Mouse (Mus musculus) heart, embryonic 12.5 days (tissue): ENCODE results near the gene Itga6. TPM values are rescaled to one million over a fixed set of nuclear protein-coding genes. Genes with fewer than 3 reads are reported as not detected.
"Not testable (repeated sequence)": the region's sequence is repeated elsewhere in the genome, so short reads cannot be mapped to it uniquely, and the experiment has no call there.

Source experiments
- ATAC-seq: fragments of 200-750 bp; cut with Nextera tagmentation; 2 replicates; pipeline ENCODE4 v1.8.0; 2017; ENCODE audit warnings: moderate TSS enrichment, moderate library complexity; ENCODE audit not compliant: insufficient number of reproducible peaks, low FRiP score
- H3K27ac ChIP-seq: fragments of 300-500 bp; sonication (generic); 2 replicates; pipeline ENCODE4 v1.5.1; 2016; ENCODE audit warnings: mild to moderate bottlenecking, moderate library complexity; ENCODE audit not compliant: poor library complexity, severe bottlenecking
- H3K27me3 ChIP-seq: fragments of 300-500 bp; sonication (generic); replicated peaks from 2 replicates; pipeline ENCODE4 v1.6.1; 2016; ENCODE audit warnings: mild to moderate bottlenecking, moderate library complexity
- H3K36me3 ChIP-seq: fragments of 300-500 bp; sonication (generic); 2 replicates; pipeline ENCODE4 v1.6.1; 2016; ENCODE audit warnings: mild to moderate bottlenecking, moderate library complexity
- H3K4me1 ChIP-seq: fragments of 300-500 bp; sonication (generic); replicated peaks from 2 replicates; pipeline ENCODE4 v1.6.1; 2016; ENCODE audit warnings: mild to moderate bottlenecking
- H3K4me2 ChIP-seq: fragments of 300-500 bp; sonication (generic); 2 replicates; pipeline ENCODE4 v1.6.1; 2016; ENCODE audit warnings: mild to moderate bottlenecking, moderate library complexity
- H3K4me3 ChIP-seq: fragments of 300-500 bp; sonication (generic); 2 replicates; pipeline ENCODE4 v1.5.1; 2016; ENCODE audit warnings: mild to moderate bottlenecking
- H3K9ac ChIP-seq: fragments of 300-500 bp; sonication (generic); 2 replicates; pipeline ENCODE4 v1.6.1; 2016; ENCODE audit warnings: mild to moderate bottlenecking, moderate library complexity
- H3K9me3 ChIP-seq: fragments of 300-500 bp; sonication (generic); replicated peaks from 2 replicates; pipeline ENCODE4 v1.6.1; 2016; ENCODE audit warnings: mild to moderate bottlenecking, moderate library complexity
- WGBS: fragments of 180-500 bp; shearing (Covaris S2); methylation state at CpG from one replicate; pipeline ENCODE4 v1.1.7; 2016; 5-methylcytosine and 5-hydroxymethylcytosine counted together
- polyA plus RNA-seq: library from polyadenylated mRNA; unstranded; fragments of >200 nt; fragmentation: Nextera tagmentation; extraction: Ambion mirVana; gene quantifications from 2 replicates; pipeline ENCODE4 v1.2.1, GENCODE M21; 2016

The Itga6 gene
- polyA plus RNA-seq, 1 experiment from 2014 or later = 115 TPM

DNA sequence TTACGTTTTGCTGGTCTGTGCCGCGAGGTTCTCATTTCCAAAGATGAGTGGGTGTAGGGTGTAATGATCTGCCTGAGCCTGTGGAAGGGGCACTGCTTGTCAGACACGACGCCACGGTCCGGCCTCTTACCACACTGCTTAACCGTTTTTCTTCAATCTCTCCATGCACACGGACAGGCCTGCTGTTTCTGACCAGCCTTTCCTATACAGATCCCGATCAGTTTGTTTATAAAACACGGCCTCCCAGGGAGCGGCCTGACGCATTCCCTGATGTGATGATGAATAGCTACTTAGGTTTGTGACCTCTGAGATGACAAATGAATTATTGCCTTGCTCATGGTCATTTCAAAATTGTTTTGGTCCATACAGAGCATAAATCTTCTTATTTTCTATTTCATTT is 78.7 kb downstream of the Itga6 start:
- Histone ChIP-seq H3K4me3 (no peak overlapping the region), H3K4me1 (peaks cover 5% of the 10 kb centered on the region; the same call in 1 of the 2 replicates), H3K27ac (no peak overlapping the region), H3K9me3 (no peaks in the 10 kb centered on the region), H3K4me2 (no peak overlapping the region), H3K27me3 (no peaks in the 10 kb centered on the region), H3K36me3 (peaks cover 38% of the 10 kb centered on the region), H3K9ac (no peak overlapping the region)
- 74% methylated on average over 13 of the region's 13 CpGs for WGBS
- no peak for ATAC-seq

DNA sequence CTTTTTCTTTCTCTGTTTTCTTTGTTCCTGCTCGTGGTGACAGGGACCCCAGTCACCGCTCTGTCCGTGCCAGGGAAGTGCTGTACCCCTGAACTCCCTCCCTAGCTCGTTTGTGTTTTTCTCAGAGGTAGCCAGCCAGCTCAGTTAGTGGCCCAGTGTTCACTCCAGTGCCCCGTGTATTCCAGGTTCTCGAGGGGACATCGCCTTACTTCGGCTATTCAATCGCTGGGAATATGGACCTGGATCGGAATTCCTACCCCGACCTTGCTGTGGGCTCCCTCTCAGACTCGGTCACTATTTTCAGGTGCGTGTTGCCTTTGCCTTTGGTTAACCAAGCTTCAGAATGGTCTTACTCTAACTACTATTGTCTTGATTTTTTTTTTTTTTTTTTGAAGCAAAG is 82.3 kb downstream of the Itga6 start:
- Histone ChIP-seq H3K4me2 (no peak overlapping the region), H3K27ac (no peak overlapping the region), H3K9ac (no peak overlapping the region), H3K27me3 (no peaks in the 10 kb centered on the region), H3K4me3 (no peak overlapping the region), H3K36me3 (peaks cover 35% of the 10 kb centered on the region), H3K4me1 (peaks cover 8% of the 10 kb centered on the region), H3K9me3 (no peaks in the 10 kb centered on the region)
- no peak for ATAC-seq
- WGBS = 80% methylated on average over 13 of the region's 13 CpGs

DNA sequence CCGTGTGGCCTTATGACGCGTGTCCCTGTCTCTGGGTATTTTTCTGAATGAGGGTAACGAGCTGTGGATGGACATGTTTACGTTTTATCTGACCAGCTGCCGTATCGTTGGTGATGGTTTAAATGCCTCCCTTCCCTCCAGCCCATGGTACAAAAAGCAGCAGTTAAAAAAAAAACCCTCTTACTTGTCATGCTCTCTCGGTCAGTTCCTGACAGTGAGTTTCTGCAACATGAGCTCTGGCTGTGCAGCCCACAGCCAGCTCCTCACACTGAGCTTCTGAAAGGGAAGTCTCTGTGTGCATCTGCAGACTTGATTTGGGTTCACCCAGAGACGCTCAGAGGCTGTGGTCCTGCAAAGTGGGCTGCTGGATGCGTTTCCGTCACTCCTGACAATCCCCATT is 83.5 kb downstream of the Itga6 start:
- Histone ChIP-seq H3K27ac (no peak overlapping the region), H3K27me3 (no peaks in the 10 kb centered on the region), H3K4me3 (no peak overlapping the region), H3K9me3 (no peaks in the 10 kb centered on the region), H3K4me1 (peaks cover 6% of the 10 kb centered on the region), H3K36me3 (peaks cover 37% of the 10 kb centered on the region), H3K4me2 (no peak overlapping the region), H3K9ac (no peak overlapping the region)
- ATAC-seq = no peak
- 64% methylated on average over 11 of the region's 11 CpGs for WGBS

DNA sequence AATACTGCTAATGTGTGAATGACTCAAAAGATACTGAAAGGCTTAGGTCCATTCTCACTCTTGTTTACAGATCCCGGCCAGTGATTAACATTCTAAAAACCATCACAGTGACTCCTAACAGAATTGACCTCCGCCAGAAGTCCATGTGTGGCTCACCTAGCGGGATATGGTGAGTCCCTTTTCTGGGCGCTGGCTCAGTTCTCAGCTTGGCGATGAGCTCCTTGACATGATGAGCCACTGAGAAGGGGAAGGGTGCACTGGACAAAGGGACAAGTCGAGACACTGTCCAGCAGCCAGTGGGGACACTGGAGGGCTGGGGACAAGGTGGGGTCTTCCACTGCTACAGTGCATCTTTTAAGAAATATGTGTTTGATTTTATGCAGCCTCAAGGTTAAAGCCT is 88.2 kb downstream of the Itga6 start:
- Histone ChIP-seq H3K4me2 (no peak overlapping the region), H3K4me3 (no peak overlapping the region), H3K9me3 (no peaks in the 10 kb centered on the region), H3K36me3 (peaks cover 61% of the 10 kb centered on the region), H3K27me3 (no peaks in the 10 kb centered on the region), H3K4me1 (peaks cover 17% of the 10 kb centered on the region), H3K27ac (no peak overlapping the region), H3K9ac (no peak overlapping the region)
- ATAC-seq = no peak
- WGBS = 76% methylated on average over 6 of the region's 6 CpGs

DNA sequence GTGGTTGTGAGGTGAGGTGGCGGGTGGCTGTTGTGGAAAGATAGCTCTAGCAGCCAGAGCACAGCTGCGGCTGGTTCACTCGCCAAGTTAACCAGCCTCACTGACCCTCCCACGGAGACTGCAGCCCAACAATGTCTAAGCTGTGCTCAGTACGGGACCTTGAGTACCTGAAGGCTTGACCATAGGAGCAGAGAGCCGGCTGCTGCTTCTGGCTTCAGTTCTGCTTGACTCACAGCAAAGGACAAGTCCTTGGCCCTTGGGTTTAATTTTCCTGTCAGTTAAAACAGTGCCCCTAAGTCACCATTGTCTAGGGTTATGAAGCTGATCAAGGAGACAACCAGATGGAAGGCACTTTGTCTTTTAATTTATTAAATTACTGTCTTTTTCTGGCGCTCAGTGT is 89.0 kb downstream of the Itga6 start:
- no peak overlapping the region for H3K4me2 ChIP-seq
- no peaks in the 10 kb centered on the region for H3K9me3 ChIP-seq
- H3K4me3 ChIP-seq = no peak overlapping the region
- H3K27ac ChIP-seq = no peak overlapping the region
- 71% methylated on average over 7 of the region's 7 CpGs for WGBS
- peaks cover 17% of the 10 kb centered on the region for H3K4me1 ChIP-seq
- no peak overlapping the region for H3K9ac ChIP-seq
- peaks cover 59% of the 10 kb centered on the region for H3K36me3 ChIP-seq
- ATAC-seq = no peak
- H3K27me3 ChIP-seq = no peaks in the 10 kb centered on the region

DNA sequence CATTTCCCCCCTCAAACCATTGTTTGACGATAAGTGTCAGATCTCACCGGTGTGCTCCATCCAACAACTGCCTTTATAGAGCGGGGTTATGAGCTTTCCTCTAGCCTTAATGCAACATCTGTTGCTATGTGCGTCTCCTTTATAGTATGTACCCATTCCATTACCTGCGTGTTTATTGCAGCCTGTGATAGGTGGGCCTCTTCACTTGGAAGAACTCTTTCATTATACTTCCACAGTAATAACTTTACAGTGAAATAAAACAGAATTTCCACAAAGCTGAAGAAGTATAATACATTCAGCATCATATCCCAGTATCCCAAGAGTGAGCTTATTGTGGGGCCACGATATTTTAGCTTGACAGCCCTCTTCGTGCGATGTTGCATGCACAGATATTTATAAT is 90.1 kb downstream of the Itga6 start:
- no peak overlapping the region for H3K27ac ChIP-seq
- H3K9ac ChIP-seq = no peak overlapping the region
- 92% methylated on average over 8 of the region's 8 CpGs for WGBS
- H3K4me3 ChIP-seq = no peak overlapping the region
- H3K4me1 ChIP-seq = peaks cover 17% of the 10 kb centered on the region
- H3K36me3 ChIP-seq = peaks cover 66% of the 10 kb centered on the region
- no peak for ATAC-seq
- H3K9me3 ChIP-seq = no peaks in the 10 kb centered on the region
- no peaks in the 10 kb centered on the region for H3K27me3 ChIP-seq
- no peak overlapping the region for H3K4me2 ChIP-seq

DNA sequence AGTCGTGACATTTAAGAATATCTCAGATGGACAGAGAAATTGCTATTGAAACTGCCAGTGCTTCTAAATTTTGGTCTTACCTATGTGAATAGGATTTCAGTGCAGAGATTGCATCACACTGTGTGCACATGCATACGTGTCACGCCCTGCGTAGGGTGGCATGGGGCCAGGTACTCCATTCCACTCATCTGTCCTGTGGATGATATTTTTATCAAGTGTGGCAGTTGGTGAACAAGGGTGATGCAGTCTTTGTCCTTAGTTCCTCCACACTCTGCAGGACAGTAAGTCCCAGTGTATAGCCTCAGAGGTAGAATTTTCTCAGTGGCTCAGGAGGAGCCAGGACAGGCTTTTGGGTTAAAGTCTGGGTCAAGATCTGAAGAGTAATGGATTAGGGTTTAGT is 90.8 kb downstream of the Itga6 start:
- H3K4me3 ChIP-seq = no peak overlapping the region
- no peak overlapping the region for H3K27ac ChIP-seq
- peaks cover 72% of the 10 kb centered on the region for H3K36me3 ChIP-seq
- no peak overlapping the region for H3K9ac ChIP-seq
- no peaks in the 10 kb centered on the region for H3K9me3 ChIP-seq
- H3K27me3 ChIP-seq = no peaks in the 10 kb centered on the region
- H3K4me2 ChIP-seq = no peak overlapping the region
- no peak for ATAC-seq
- WGBS = 81% methylated on average over 4 of the region's 4 CpGs
- peaks cover 17% of the 10 kb centered on the region for H3K4me1 ChIP-seq

DNA sequence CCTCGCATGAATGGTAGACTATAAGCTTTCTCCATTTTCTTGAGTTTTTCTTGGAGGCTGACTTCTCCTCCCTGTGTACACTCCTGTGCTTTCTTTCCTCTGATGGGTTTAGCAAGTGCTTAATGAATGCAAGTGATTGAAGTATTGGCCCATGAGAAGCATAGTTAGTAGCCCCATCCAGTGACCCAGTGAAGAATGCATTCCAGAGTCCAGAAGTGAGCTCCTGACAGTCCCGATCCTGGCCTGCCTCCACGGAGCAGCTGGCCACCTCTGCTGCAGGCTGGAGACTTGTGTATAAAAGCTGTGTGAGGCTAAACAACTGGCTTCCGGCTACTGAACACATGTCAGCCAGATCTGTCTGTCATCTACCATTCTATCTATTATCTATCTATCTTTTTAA is 91.8 kb downstream of the Itga6 start:
- WGBS = 69% methylated on average over 4 of the region's 4 CpGs
- Histone ChIP-seq H3K27ac (no peak overlapping the region), H3K27me3 (no peaks in the 10 kb centered on the region), H3K36me3 (peaks cover 72% of the 10 kb centered on the region), H3K4me2 (no peak overlapping the region), H3K9me3 (no peaks in the 10 kb centered on the region), H3K4me1 (peaks cover 12% of the 10 kb centered on the region), H3K4me3 (no peak overlapping the region), H3K9ac (no peak overlapping the region)
- ATAC-seq = no peak

DNA sequence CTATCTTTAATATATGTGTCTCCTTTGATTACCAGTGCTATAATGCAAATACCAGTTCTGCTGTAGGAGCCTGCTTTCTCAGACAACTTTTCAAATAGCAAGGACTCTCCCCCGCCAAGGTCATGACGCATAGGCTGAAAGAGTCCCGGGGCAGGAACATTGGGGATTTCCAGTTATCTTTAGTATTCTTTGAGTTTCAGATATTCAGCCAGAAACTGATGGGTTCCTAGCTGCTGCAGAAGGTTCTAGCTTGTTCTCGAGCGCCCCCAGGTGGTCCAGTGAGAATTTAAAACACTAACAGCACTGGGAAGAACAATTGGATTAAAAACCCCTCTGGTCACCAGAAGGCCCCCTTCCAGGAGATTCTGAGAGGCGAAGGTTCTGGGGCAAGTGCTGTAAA is 92.4 kb downstream of the Itga6 start:
- Histone ChIP-seq H3K36me3 (peaks cover 77% of the 10 kb centered on the region), H3K9ac (no peak overlapping the region), H3K4me3 (no peak overlapping the region), H3K9me3 (no peaks in the 10 kb centered on the region), H3K4me2 (no peak overlapping the region), H3K4me1 (peaks cover 11% of the 10 kb centered on the region; the same call in 1 of the 2 replicates), H3K27ac (no peak overlapping the region), H3K27me3 (no peaks in the 10 kb centered on the region)
- no peak for ATAC-seq
- 25% methylated on average over 6 of the region's 6 CpGs for WGBS

DNA sequence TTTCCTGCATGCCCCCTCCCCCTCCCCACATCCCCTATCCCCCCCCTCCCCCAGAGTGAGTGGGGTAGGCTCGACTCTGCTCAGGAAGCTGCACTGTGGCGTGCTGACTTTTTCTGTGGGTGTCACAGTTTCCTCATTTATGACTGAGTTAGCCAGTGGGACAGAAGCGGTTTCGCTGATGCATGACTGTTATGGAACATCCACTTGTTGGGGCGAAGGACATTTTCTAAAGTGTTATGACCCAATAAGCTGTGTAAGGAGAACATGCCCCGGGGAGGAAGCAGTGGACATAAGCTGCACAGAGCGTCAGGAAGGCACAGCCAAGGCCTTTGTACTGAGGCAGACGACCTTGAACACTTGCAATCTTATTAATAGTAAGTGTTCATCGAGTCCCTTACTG is 97.9 kb downstream of the Itga6 start:
- no peak for ATAC-seq
- H3K36me3 ChIP-seq = peaks cover 78% of the 10 kb centered on the region

DNA sequence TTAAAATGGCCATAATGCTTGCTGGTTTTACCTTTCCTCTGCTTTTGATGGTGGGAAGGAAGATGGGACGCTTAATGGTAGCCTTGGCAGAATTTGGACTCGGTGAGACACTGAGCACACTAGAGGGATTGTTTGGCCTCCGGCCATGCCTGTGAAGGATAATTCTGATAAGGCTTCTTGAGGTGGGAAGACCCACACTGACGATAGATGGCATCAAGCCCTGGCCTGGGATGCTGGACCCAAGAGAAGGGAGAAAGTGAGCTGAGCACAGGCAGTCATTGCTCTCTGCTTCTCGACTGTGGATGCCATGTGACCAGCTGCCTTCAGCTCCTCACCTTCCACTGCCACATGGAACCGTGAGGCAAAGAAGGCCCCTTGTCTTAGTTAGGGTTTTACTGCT is 99.5 kb downstream of the Itga6 start:
- Histone ChIP-seq H3K4me3 (no peak overlapping the region), H3K4me1 (no peaks in the 10 kb centered on the region), H3K9me3 (no peaks in the 10 kb centered on the region), H3K4me2 (no peak overlapping the region), H3K9ac (no peak overlapping the region), H3K27me3 (no peaks in the 10 kb centered on the region), H3K27ac (no peak overlapping the region), H3K36me3 (peaks cover 75% of the 10 kb centered on the region)
- WGBS = 74% methylated on average over 6 of the region's 6 CpGs
- ATAC-seq = no peak

More for the DNA sequence above, 97.9 kb downstream of the Itga6 start:
- Histone ChIP-seq H3K9ac (no peak overlapping the region), H3K27me3 (no peaks in the 10 kb centered on the region), H3K9me3 (no peaks in the 10 kb centered on the region), H3K4me2 (no peak overlapping the region), H3K27ac (no peak overlapping the region), H3K4me3 (no peak overlapping the region), H3K4me1 (no peaks in the 10 kb centered on the region)
- 67% methylated on average over 9 of the region's 9 CpGs for WGBS

DNA sequence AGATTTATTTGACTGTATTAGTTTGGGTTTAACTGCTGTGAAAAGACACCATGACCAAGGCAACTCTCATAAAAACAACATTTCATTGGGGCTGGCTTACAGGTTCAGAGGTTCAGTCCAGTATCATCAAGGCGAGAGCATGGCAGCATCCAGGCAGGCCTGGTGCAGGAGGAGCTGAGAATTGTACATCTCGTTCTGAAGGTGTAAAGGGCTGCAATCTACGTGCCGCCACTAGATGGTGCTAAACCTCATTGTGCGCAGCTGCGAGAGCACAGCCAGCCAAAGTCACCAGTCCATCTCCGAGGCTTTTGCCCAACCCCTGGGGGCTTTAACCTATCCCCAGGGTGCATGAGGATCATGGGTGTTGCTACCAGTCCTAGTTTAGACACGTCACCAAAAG is 106.7 kb downstream of the Itga6 start:
- 6% methylated on average over 6 of the region's 8 CpGs for WGBS

More for the DNA sequence above, 106.7 kb downstream of the Itga6 start:
- peaks cover 57% of the 10 kb centered on the region for H3K36me3 ChIP-seq
- H3K9me3 ChIP-seq, H3K27me3 ChIP-seq, H3K4me3 ChIP-seq, H3K27ac ChIP-seq, ATAC-seq, H3K4me2 ChIP-seq, H3K9ac ChIP-seq, H3K4me1 ChIP-seq: not testable (repeated sequence)
